Mouse (Mus musculus): ENCODE measurements at regions not wholly inside any gene's neighbourhood (a gene's known extent, or its start where the extent isn't known, plus 50 kb on each side); places are given as distances from the start of the nearest gene placed in this dataset.
A peak's percentile ranks its signal among the peaks of the same experiment; 100 is the strongest.

DNA sequence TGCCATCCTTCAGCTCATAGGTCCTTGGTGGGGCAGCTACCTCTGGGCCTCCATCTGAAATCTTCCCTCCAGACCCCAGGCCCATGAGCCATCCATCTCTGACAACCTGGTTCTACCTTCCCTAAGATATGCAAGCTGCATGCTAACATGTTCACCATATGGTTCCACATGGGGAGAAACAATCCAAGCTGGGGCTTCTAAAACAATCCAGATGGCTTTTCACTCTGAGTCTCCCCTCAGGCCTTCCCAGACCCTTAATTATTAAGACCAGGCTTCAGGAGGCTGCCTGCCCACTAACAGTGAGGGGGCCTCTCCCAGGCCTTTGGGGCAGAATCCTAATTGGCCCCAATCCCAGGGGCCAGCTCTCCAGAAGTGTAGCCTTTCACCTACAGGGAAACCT, 71.1 kb upstream of the Sfswap start:
- DNase-seq (ENCODE audit: low spot score), result no peak

DNA sequence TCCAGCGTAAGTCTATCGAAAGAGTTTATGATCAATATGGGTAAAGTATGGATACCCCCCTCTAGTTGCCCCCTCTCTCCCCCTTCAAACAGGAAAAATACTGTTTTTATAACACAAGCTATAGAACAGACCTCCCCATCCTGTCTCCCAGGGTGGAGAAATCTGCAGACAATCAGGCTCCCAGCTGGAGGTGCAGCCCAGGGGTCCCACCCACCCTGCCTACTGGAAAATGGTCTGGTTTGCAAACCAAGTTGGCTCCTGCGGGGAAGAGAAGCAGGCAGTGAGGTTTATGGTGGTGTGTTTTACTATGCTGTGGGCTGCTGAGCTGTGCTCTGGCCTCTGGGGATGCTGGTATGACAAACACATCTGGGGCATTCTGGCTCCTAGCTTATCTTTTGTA, 70.7 kb upstream of the Sfswap start:
- peak; percentile 19 for DNase-seq (ENCODE audit: low spot score)

DNA sequence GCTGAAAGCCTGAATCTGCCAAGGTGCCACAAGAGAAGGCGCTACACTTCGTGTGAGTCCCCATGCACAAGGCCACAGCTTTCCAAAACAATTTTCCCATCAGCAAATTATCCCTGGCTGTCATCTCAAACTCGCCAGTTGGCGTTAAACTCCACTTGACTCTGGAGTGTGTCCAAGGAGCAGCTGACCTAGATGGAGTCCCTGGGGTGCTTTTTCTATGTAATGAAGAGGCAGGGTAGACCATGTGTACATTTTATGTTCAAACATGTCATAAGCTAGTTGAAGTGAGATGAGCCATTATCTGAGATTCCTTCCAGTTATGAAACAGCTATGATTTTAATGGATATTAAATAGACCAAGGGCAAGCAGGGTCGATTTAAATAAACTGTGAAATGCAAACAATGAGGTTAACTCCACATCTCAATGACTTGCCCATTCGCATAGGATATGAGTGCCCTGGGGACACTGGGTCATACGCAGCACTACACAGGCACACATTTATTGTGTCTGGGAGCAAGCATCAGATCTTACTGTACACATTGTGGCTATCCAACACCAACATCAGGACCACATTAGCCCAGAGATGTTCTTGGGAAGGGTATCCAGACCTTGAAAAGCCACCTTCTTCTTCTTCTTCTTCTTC, 51.0 kb upstream of the Sfswap start:
- peak; percentile 58 for DNase-seq (ENCODE audit: low spot score)
